Comparison of ENCODE assay signal across 8 mouse cellular contexts in the genomic region with DNA sequence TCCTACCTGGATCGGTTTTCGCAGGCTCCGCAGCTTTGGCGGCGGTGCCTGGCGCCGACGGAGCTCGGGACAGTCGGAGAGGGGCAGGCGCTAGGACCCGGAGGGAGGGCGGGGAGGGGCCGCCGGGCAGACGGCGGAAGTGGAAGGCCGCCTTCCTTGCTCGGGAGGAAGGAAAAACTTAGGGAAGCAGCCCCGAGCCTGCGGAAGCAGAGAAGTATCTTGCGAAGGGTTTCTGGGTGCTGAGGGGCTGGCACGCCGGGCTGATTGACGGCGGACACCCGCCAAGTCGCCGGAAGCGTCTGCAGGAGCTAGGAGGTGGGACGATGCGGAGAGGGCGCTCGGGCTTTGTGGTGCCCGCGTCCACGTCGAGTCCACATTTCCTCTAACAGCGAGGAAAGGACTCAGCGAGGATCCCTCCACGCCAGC. TPM values are rescaled to one million over a fixed set of nuclear protein-coding genes. Genes with fewer than 3 reads are reported as not detected.
A peak's percentile ranks its signal among the peaks of the same experiment; 100 is the strongest.
DNase-seq lines count a peak whose midpoint lies in the region; ATAC-seq and TF ChIP-seq lines count a peak whose summit lies in the region.

A gene (plus strand): TSS at position 181 of the 426 bp plus-strand sequence.

- H3K27me3 ChIP-seq in hindbrain, embryonic 13.5 days = no peaks in the 10 kb centered on the region

- in situ Hi-C loops in ES-E14 (cut with MboI; ENCODE audit: low sequenced_read_pairs in 2 of 2, unreplicated experiment in 2 of 2) = no loop called here

- H3K4me2 ChIP-seq in hindbrain, embryonic 13.5 days = peak within 1 kb of the TSS; percentile 91

- peak; percentile 91 for ATAC-seq in hindbrain, embryonic 13.5 days (ENCODE audit: low FRiP score)

- WGBS in hindbrain, embryonic 13.5 days = under 1% methylated on average over 41 of the region's 41 CpGs

- no peaks in the 10 kb centered on the region for H3K9me3 ChIP-seq in ES-E14 (ENCODE audit: control insufficient read depth, insufficient read depth, low read depth, low read length)
- no peaks in the 10 kb centered on the region for H3K9me3 ChIP-seq in hindbrain, embryonic 13.5 days

- peaks cover 28% of the 10 kb centered on the region for H3K36me3 ChIP-seq in ES-E14 (ENCODE audit: control insufficient read depth, insufficient read depth, low read length, poor library complexity, severe bottlenecking)
- H3K36me3 ChIP-seq in hindbrain, embryonic 13.5 days = peaks cover 43% of the 10 kb centered on the region

- peak within 1 kb of the TSS; percentile 77 to 90 for H3K4me3 ChIP-seq in ES-E14 (ENCODE audit: insufficient read depth in 1 of 2, low read depth in 1 of 2, low read length in 2 of 2, poor library complexity in 1 of 2, severe bottlenecking in 1 of 2)
- peak within 1 kb of the TSS; percentile 85 for H3K4me3 ChIP-seq in brown adipose tissue, adult 24 weeks (ENCODE audit: insufficient read depth, low read depth, low read length)
- H3K4me3 ChIP-seq in hindbrain, embryonic 13.5 days = peak within 1 kb of the TSS; percentile 94

- peaks cover 0 to 2% of the 10 kb centered on the region in 2 experiments; a peak in 1 of 4 replicates for H3K4me1 ChIP-seq in ES-E14 (ENCODE audit: control insufficient read depth in 2 of 2, insufficient read depth in 2 of 2, low read length in 2 of 2, poor library complexity in 1 of 2)
- no peaks in the 10 kb centered on the region; the same call in 1 of the 2 replicates for H3K4me1 ChIP-seq in brown adipose tissue, adult 24 weeks (ENCODE audit: control insufficient read depth, insufficient read depth, insufficient read length, low read length)
- H3K4me1 ChIP-seq in hindbrain, embryonic 13.5 days (replicated peaks) = peaks cover 39% of the 10 kb centered on the region

- H3K27ac ChIP-seq in ES-E14 (ENCODE audit: insufficient read depth, low read depth, low read length, poor library complexity, severe bottlenecking) = peak within 1 kb of the TSS; percentile 99
- peak within 1 kb of the TSS; percentile 96 for H3K27ac ChIP-seq in brown adipose tissue, adult 24 weeks (replicated peaks; ENCODE audit: low read depth, low read length)
- H3K27ac ChIP-seq in hindbrain, embryonic 13.5 days = peak within 1 kb of the TSS; percentile 100

- H3K9ac ChIP-seq in ES-E14 (ENCODE audit: insufficient read depth, low read depth, low read length, poor library complexity, severe bottlenecking) = peak within 1 kb of the TSS; percentile 100
- peak within 1 kb of the TSS; percentile 91 for H3K9ac ChIP-seq in hindbrain, embryonic 13.5 days

- no peak for DNase-seq in ES-E14 (ENCODE audit: low read depth, low spot score)
- DNase-seq in frontal cortex, postnatal 14 days (ENCODE audit: low spot score in 2 of 2) = peak; percentile 46 to 51
- peak; percentile 77 to 78 for DNase-seq in layer of hippocampus, postnatal 14 days (ENCODE audit: low spot score in 2 of 2)
- DNase-seq in lung, postnatal 10 days = peak; percentile 79
- peak; percentile 69 for DNase-seq in retina, adult 2 months (ENCODE audit: low read depth, low spot score)
- peak; percentile 82 for DNase-seq in thymus, postnatal 4 days

TF ChIP-seq in ES-E14, 5 proteins besides CTCF, POLR2A, EP300 and RAD21:
- TF ChIP-seq ZC3H11A (IDR thresholded peaks at IDR 0.05; ENCODE audit: borderline replicate concordance, low read depth, low read length) (no peak), MAFK (IDR thresholded peaks at IDR 0.05; ENCODE audit: insufficient read depth, low read depth, low read length) (no peak), CHD2 (IDR thresholded peaks at IDR 0.05; ENCODE audit: low read depth, low read length) (no peak), ZNF384 (IDR thresholded peaks at IDR 0.05; ENCODE audit: low read depth, low read length) (no peak), HCFC1 (IDR thresholded peaks at IDR 0.05; ENCODE audit: borderline replicate concordance, insufficient read depth, low read length) (no peak)

RNA-seq across cellular contexts. Expression of the gene that starts here (rescaled TPM):
- total RNA-seq in ES-E14 (2012; rRNA removed) = 44.7 and 52.5 TPM in 2 replicates
- 6.3 and 6.8 TPM in 2 replicates for polyA plus RNA-seq in brown adipose tissue, adult 24 weeks (2012; ENCODE audit: insufficient read depth, insufficient read length, missing spikeins)
- 11.0 TPM in 2 replicates for polyA plus RNA-seq in hindbrain, embryonic 13.5 days (2015; fragmentation: Nextera tagmentation; extraction: Ambion mirVana)
- 10 to 100 TPM; 28.1 to 29.0 TPM for total RNA-seq in layer of hippocampus, postnatal 14 days (2021)
